Mouse (Mus musculus) small intestine, adult 2 months (tissue): ENCODE data around the gene Gm49354. TPM values are rescaled to one million over a fixed set of nuclear protein-coding genes. Genes with fewer than 3 reads are reported as not detected.

Experiments used
- H3K27ac ChIP-seq: fragments of 200-500 bp; 2 replicates; pipeline ENCODE4 v1.5.1; 2012; ENCODE audit warnings: low read depth, low read length, control low read depth, inconsistent platforms; ENCODE audit not compliant: insufficient read depth
- H3K27me3 ChIP-seq: fragments of 200-500 bp; 2 replicates; pipeline ENCODE4 v1.6.1; 2012; ENCODE audit warnings: mild to moderate bottlenecking, moderate library complexity, low read length, inconsistent platforms; ENCODE audit not compliant: control insufficient read depth, insufficient read depth
- H3K36me3 ChIP-seq: fragments of 200-500 bp; 2 replicates; pipeline ENCODE4 v1.6.1; 2012; ENCODE audit warnings: mild to moderate bottlenecking, low read length, control low read depth, inconsistent platforms; ENCODE audit not compliant: control insufficient read depth, insufficient read depth
- H3K4me1 ChIP-seq: fragments of 200-500 bp; 2 replicates; pipeline ENCODE4 v1.6.1; 2012; ENCODE audit warnings: low read length, inconsistent platforms, mixed read lengths; ENCODE audit not compliant: control insufficient read depth, insufficient read depth, insufficient read length
- H3K4me3 ChIP-seq: fragments of 200-500 bp; 2 replicates; pipeline ENCODE4 v1.5.1; 2012; ENCODE audit warnings: low read depth, mild to moderate bottlenecking, control low read depth, inconsistent platforms, low read length, moderate library complexity
- CTCF ChIP-seq: fragments of 200-500 bp; IDR thresholded peaks from 2 replicates; pipeline ENCODE4 v1.5.1; 2012; ENCODE audit warnings: low read depth, mild to moderate bottlenecking, control low read depth, inconsistent platforms, low read length, moderate library complexity, mixed read lengths; ENCODE audit not compliant: insufficient replicate concordance, insufficient read length; ENCODE audit errors: extremely low read depth
- POLR2A ChIP-seq: fragments of 200-500 bp; IDR thresholded peaks from 2 replicates; pipeline ENCODE4 v1.6.1; 2012; ENCODE audit warnings: low read depth, mild to moderate bottlenecking, control low read depth, inconsistent platforms, low read length, moderate library complexity
- WGBS: fragments of 180-500 bp; shearing (Covaris S2); methylation state at CpG from one replicate; pipeline ENCODE4 v1.1.7; 2018; 5-methylcytosine and 5-hydroxymethylcytosine counted together
- polyA plus RNA-seq: library from polyadenylated mRNA; depleted of rRNA; stranded (reverse); fragments of >200 nt; gene quantifications from 2 replicates; pipeline ENCODE4 v1.2.3, GENCODE M21; 2012

Gm49354 gene
- polyA plus RNA-seq, 1 experiment, result not detected

- H3K36me3 ChIP-seq, result peaks cover 9% of the 10 kb centered on the region
- no peak for TF ChIP-seq CTCF
- no peak for TF ChIP-seq POLR2A
- 0 out of 2 replicates have a peak overlapping the region, but pooled peaks have one; percentile 22 for H3K4me3 ChIP-seq
- peak overlapping the region; percentile 34; the same call in 1 of the 2 replicates for H3K27ac ChIP-seq
- WGBS, result 35% methylated on average over 11 of the region's 11 CpGs
- H3K4me1 ChIP-seq, result peaks cover 26% of the 10 kb centered on the region
- no peaks in the 10 kb centered on the region for H3K27me3 ChIP-seq
Observed at GRCm38 (mm10) chr13:59766786-59767515, 15.1 kb downstream of the Gm49354 start.

DNA sequence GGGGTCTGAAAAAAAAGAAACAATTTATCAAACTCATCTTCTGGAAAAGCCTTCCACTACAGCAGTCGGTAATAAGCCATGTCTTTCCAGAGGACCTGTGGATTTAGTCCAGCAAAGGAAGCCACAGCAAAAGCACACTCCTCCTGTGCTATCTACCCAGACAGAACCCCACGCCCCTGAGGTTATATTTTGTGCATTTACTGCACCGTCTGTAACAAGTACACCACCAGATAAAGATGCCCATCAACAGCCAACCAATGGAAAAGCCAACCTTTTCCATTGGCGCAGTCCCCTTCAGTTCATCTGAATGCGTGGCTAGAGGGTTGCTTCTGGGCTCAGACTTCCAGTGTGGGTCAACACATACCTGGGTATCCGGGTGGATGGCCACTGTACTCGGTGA, 19.3 kb downstream of the Gm49354 start:
- no peaks in the 10 kb centered on the region for H3K27me3 ChIP-seq
- H3K27ac ChIP-seq, result no peak overlapping the region
- peaks cover 14% of the 10 kb centered on the region for H3K4me1 ChIP-seq
- H3K36me3 ChIP-seq, result peaks cover 33% of the 10 kb centered on the region
- no peak for TF ChIP-seq CTCF
- no peak overlapping the region for H3K4me3 ChIP-seq
- 85% methylated on average over 7 of the region's 7 CpGs for WGBS

- H3K4me3 ChIP-seq, result no peak overlapping the region
- 96% methylated on average over 7 of the region's 7 CpGs for WGBS
- H3K4me1 ChIP-seq, result no peaks in the 10 kb centered on the region
- H3K36me3 ChIP-seq, result peaks cover 44% of the 10 kb centered on the region
- TF ChIP-seq CTCF, result no peak
- no peak for TF ChIP-seq POLR2A
- H3K27me3 ChIP-seq, result no peaks in the 10 kb centered on the region
- no peak overlapping the region for H3K27ac ChIP-seq
Observed at GRCm38 (mm10) chr13:59756906-59757305, 25.1 kb downstream of the Gm49354 start.

DNA sequence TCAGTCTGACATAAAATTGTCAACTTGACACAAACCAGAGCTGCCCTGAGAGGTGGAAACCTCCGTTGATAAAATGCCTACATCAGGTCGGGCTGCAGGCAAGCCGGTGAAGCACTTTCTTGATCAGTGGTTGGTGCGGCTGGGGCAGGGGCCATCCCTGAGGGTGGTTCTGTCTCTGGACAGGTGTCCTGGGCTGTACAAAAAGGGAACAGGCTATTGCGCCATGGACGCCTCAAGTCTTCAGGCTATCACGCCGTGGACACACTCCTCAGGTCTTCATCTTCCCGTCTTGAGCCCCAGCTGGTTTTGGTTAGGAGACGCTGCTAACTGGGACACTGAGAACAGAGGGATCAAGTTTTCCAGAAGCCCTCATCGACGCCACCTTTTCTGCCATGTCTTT, 31.7 kb downstream of the Gm49354 start:
- Histone ChIP-seq H3K27me3 (no peaks in the 10 kb centered on the region), H3K4me1 (no peaks in the 10 kb centered on the region), H3K36me3 (peaks cover 10% of the 10 kb centered on the region), H3K4me3 (no peak overlapping the region), H3K27ac (no peak overlapping the region)
- TF ChIP-seq CTCF (no peak), POLR2A (no peak)
- WGBS, result 80% methylated on average over 12 of the region's 12 CpGs

DNA sequence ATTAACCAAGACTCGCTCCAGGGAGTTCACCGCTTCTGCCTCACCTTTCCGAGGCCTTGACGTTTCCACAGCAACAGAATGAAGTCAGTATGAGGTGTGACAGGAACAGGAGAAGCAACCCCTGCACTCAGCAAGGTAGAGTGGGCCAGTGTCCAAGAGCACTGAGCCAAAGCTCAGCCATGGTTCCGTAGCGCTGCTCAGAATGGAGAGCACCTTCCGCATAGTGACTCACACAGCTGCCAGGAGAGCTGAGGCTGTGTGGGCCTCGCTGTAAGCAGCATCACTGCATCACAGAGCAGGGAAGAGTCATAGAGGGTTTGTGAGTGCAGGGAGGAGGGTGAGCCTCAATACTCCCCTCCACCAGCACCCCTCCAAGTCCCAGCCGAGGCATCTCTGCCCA, 35.3 kb downstream of the Gm49354 start, which contains the start of gene 1700014D04Rik:
1700014D04Rik (minus strand) TSS at position 42 of the 400 bp plus-strand sequence.
- no peaks in the 10 kb centered on the region for H3K4me1 ChIP-seq
- no peaks in the 10 kb centered on the region for H3K36me3 ChIP-seq
- TF ChIP-seq POLR2A (no peak), CTCF (no peak)
- H3K27ac ChIP-seq, result no peak within 1 kb of the TSS
- no peaks in the 10 kb centered on the region for H3K27me3 ChIP-seq
- 76% methylated on average over 9 of the region's 9 CpGs for WGBS
- no peak within 1 kb of the TSS for H3K4me3 ChIP-seq

DNA sequence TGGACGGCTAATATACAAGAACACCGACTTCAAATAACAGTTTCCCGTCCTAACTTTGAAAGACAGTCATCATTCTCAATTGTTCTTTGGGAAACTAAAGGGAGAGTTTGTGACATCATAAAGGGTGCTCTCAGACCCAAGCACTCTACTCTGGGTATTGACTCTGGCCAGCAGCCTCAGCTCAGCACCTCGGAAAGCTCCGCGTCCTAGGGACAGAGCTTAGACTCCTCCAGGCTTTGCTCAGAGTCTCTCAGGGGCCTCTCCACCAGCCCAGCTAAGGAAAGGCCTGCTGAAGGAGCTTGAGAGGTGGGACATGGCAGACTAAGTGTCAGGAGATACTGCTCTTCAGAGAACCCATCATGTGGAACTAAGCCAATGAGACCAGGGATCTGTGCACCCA, 35.9 kb downstream of the Gm49354 start:
- Histone ChIP-seq H3K27ac (no peak overlapping the region), H3K27me3 (no peaks in the 10 kb centered on the region), H3K4me3 (no peak overlapping the region), H3K36me3 (no peaks in the 10 kb centered on the region), H3K4me1 (no peaks in the 10 kb centered on the region)
- no peak for TF ChIP-seq POLR2A
- no peak for TF ChIP-seq CTCF
- WGBS, result 77% methylated on average over 6 of the region's 6 CpGs

DNA sequence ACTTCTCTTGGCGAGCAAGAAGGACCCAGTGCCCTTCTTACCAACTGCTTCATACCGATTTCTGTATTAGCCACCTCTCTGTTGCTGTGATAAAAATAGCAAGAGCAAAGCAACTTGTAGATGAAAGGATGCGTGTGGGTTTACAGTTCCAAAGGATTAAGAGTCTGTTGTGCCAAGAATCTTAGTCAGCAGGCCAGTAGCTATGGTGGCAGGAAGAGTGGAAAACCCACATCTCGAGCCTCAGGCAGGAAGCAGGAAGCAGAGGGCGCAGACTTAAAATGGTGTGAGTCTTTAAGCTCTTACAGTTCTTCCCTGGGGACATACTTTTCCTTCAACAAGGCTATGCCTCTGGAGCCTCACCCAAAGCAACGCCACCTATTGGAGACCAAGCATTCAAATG, 36.6 kb downstream of the Gm49354 start:
- H3K27me3 ChIP-seq, result no peaks in the 10 kb centered on the region
- no peak for TF ChIP-seq CTCF
- TF ChIP-seq POLR2A, result no peak
- WGBS, result 80% methylated on average over 6 of the region's 6 CpGs
- no peaks in the 10 kb centered on the region for H3K4me1 ChIP-seq
- no peak overlapping the region for H3K27ac ChIP-seq
- no peak overlapping the region for H3K4me3 ChIP-seq
- H3K36me3 ChIP-seq, result no peaks in the 10 kb centered on the region
